Mouse (Mus musculus): ENCODE measurements around the gene Zfp143. TPM values are rescaled to one million over a fixed set of nuclear protein-coding genes. Genes with fewer than 3 reads are reported as not detected.
"Not testable (repeated sequence)": the region's sequence is repeated elsewhere in the genome, so short reads cannot be mapped to it uniquely, and the experiment has no call there.

Zfp143 gene
- polyA plus RNA-seq, 1 experiment from 2014 or later, result 19.7 TPM

- 0% methylated on average over 71 of the region's 81 CpGs for WGBS
- peak within 1 kb of the TSS; percentile 92 for H3K9ac ChIP-seq (ENCODE audit: low read length)
- H3K4me2 ChIP-seq (ENCODE audit: low read depth, low read length), result peak within 1 kb of the TSS; percentile 85
- H3K36me3 ChIP-seq (ENCODE audit: control insufficient read depth, insufficient read depth, low read length), result no peaks in the 10 kb centered on the region
- H3K27me3 ChIP-seq (ENCODE audit: control insufficient read depth, insufficient read depth, low read depth, low read length), result no peaks in the 10 kb centered on the region
- H3K27ac ChIP-seq (ENCODE audit: low read length), result peak within 1 kb of the TSS; percentile 97
- H3K9me3 ChIP-seq (ENCODE audit: control insufficient read depth, low read length), result no peaks in the 10 kb centered on the region
- H3K4me3 ChIP-seq (ENCODE audit: low read length), result peak within 1 kb of the TSS; percentile 98
- peak; percentile 98 for ATAC-seq (ENCODE audit: low read depth)
- H3K4me1 ChIP-seq (replicated peaks; ENCODE audit: control insufficient read depth, insufficient read depth, low read length), result peaks cover 10% of the 10 kb centered on the region
These were observed 60.7 kb downstream of the Zfp143 start, which contains the start of gene Wee1 for GRCm38 (mm10) chr7:110121516-110122288. Wee1 (plus strand) TSS chr7:110122046.

GRCm38 (mm10) chr7:110122289-110122564, 61.2 kb downstream of the Zfp143 start:
- no peaks in the 10 kb centered on the region for H3K27me3 ChIP-seq (ENCODE audit: control insufficient read depth, insufficient read depth, low read depth, low read length)
- H3K36me3 ChIP-seq (ENCODE audit: control insufficient read depth, insufficient read depth, low read length), result peaks cover 3% of the 10 kb centered on the region
- H3K4me3 ChIP-seq (ENCODE audit: low read length), result peak overlapping the region; percentile 98
- H3K9me3 ChIP-seq (ENCODE audit: control insufficient read depth, low read length), result no peaks in the 10 kb centered on the region
- peak overlapping the region; percentile 92 for H3K9ac ChIP-seq (ENCODE audit: low read length)
- peak overlapping the region; percentile 58 for H3K4me2 ChIP-seq (ENCODE audit: low read depth, low read length)
- ATAC-seq (ENCODE audit: low read depth), result no peak; the same call in 1 of the 2 replicates
- H3K27ac ChIP-seq (ENCODE audit: low read length), result peak overlapping the region; percentile 97
- H3K4me1 ChIP-seq (replicated peaks; ENCODE audit: control insufficient read depth, insufficient read depth, low read length), result peaks cover 7% of the 10 kb centered on the region
- under 1% methylated on average over 22 of the region's 27 CpGs for WGBS

GRCm38 (mm10) chr7:110122565-110123422, 61.8 kb downstream of the Zfp143 start:
- Histone ChIP-seq H3K27ac (ENCODE audit: low read length) (peak overlapping the region; percentile 97), H3K27me3 (ENCODE audit: control insufficient read depth, insufficient read depth, low read depth, low read length) (no peaks in the 10 kb centered on the region), H3K9me3 (ENCODE audit: control insufficient read depth, low read length) (no peaks in the 10 kb centered on the region), H3K4me3 (ENCODE audit: low read length) (peak overlapping the region; percentile 98), H3K36me3 (ENCODE audit: control insufficient read depth, insufficient read depth, low read length) (peaks cover 8% of the 10 kb centered on the region), H3K4me1 (replicated peaks; ENCODE audit: control insufficient read depth, insufficient read depth, low read length) (peaks cover 6% of the 10 kb centered on the region), H3K9ac (ENCODE audit: low read length) (peak overlapping the region; percentile 92), H3K4me2 (ENCODE audit: low read depth, low read length) (peak overlapping the region; percentile 58)
- 0% methylated on average over 67 of the region's 74 CpGs for WGBS
- peak; percentile 13 for ATAC-seq (ENCODE audit: low read depth)

GRCm38 (mm10) chr7:110123844-110124555, 63.0 kb downstream of the Zfp143 start:
- H3K27ac ChIP-seq (ENCODE audit: low read length), result peak overlapping the region; percentile 97
- ATAC-seq (ENCODE audit: low read depth), result no peak
- WGBS, result 28% methylated on average over 12 of the region's 12 CpGs

GRCm38 (mm10) chr7:110128566-110128965, 67.5 kb downstream of the Zfp143 start:
- no peak for ATAC-seq (ENCODE audit: low read depth)
- Histone ChIP-seq H3K4me3 (ENCODE audit: low read length) (no peak overlapping the region), H3K4me1 (replicated peaks; ENCODE audit: control insufficient read depth, insufficient read depth, low read length) (peaks cover 6% of the 10 kb centered on the region), H3K9ac (ENCODE audit: low read length) (no peak overlapping the region), H3K4me2 (ENCODE audit: low read depth, low read length) (no peak overlapping the region), H3K27me3 (ENCODE audit: control insufficient read depth, insufficient read depth, low read depth, low read length) (no peaks in the 10 kb centered on the region), H3K27ac (ENCODE audit: low read length) (no peak overlapping the region), H3K36me3 (ENCODE audit: control insufficient read depth, insufficient read depth, low read length) (peaks cover 40% of the 10 kb centered on the region), H3K9me3 (ENCODE audit: control insufficient read depth, low read length) (no peaks in the 10 kb centered on the region)
- 63% methylated on average over 2 of the region's 2 CpGs for WGBS

More at GRCm38 (mm10) chr7:110123844-110124555, 63.0 kb downstream of the Zfp143 start:
- Histone ChIP-seq H3K9ac (ENCODE audit: low read length) (peak overlapping the region; percentile 92), H3K4me1 (replicated peaks; ENCODE audit: control insufficient read depth, insufficient read depth, low read length) (peaks cover 6% of the 10 kb centered on the region), H3K27me3 (ENCODE audit: control insufficient read depth, insufficient read depth, low read depth, low read length) (no peaks in the 10 kb centered on the region), H3K36me3 (ENCODE audit: control insufficient read depth, insufficient read depth, low read length) (peaks cover 12% of the 10 kb centered on the region), H3K4me3 (ENCODE audit: low read length) (peak overlapping the region; percentile 98), H3K9me3 (ENCODE audit: control insufficient read depth, low read length) (no peaks in the 10 kb centered on the region), H3K4me2 (ENCODE audit: low read depth, low read length) (peak overlapping the region; percentile 58)

GRCm38 (mm10) chr7:110132272-110132671, 71.3 kb downstream of the Zfp143 start:
- not testable (repeated sequence) for H3K9ac ChIP-seq (ENCODE audit: low read length); H3K4me3 ChIP-seq (ENCODE audit: low read length); H3K9me3 ChIP-seq (ENCODE audit: control insufficient read depth, low read length); H3K27ac ChIP-seq (ENCODE audit: low read length); ATAC-seq (ENCODE audit: low read depth); H3K4me2 ChIP-seq (ENCODE audit: low read depth, low read length); H3K4me1 ChIP-seq (replicated peaks; ENCODE audit: control insufficient read depth, insufficient read depth, low read length); H3K27me3 ChIP-seq (ENCODE audit: control insufficient read depth, insufficient read depth, low read depth, low read length)
- WGBS, result 73% methylated on average over 2 of the region's 2 CpGs
- H3K36me3 ChIP-seq (ENCODE audit: control insufficient read depth, insufficient read depth, low read length), result peaks cover 61% of the 10 kb centered on the region

- Histone ChIP-seq H3K9ac (ENCODE audit: low read length) (no peak overlapping the region), H3K4me2 (ENCODE audit: low read depth, low read length) (no peak overlapping the region), H3K27ac (ENCODE audit: low read length) (no peak overlapping the region), H3K9me3 (ENCODE audit: control insufficient read depth, low read length) (no peaks in the 10 kb centered on the region), H3K27me3 (ENCODE audit: control insufficient read depth, insufficient read depth, low read depth, low read length) (no peaks in the 10 kb centered on the region), H3K4me3 (ENCODE audit: low read length) (no peak overlapping the region), H3K4me1 (replicated peaks; ENCODE audit: control insufficient read depth, insufficient read depth, low read length) (no peaks in the 10 kb centered on the region), H3K36me3 (ENCODE audit: control insufficient read depth, insufficient read depth, low read length) (peaks cover 68% of the 10 kb centered on the region)
- WGBS, result 89% methylated on average over 5 of the region's 5 CpGs
- no peak for ATAC-seq (ENCODE audit: low read depth)
These were observed 73.0 kb downstream of the Zfp143 start for GRCm38 (mm10) chr7:110133988-110134387.

GRCm38 (mm10) chr7:110138538-110138937, 77.5 kb downstream of the Zfp143 start:
- ATAC-seq (ENCODE audit: low read depth), result no peak
- H3K4me2 ChIP-seq (ENCODE audit: low read depth, low read length), result no peak overlapping the region
- peaks cover 77% of the 10 kb centered on the region for H3K36me3 ChIP-seq (ENCODE audit: control insufficient read depth, insufficient read depth, low read length)
- no peak overlapping the region for H3K27ac ChIP-seq (ENCODE audit: low read length)
- no peak overlapping the region for H3K4me3 ChIP-seq (ENCODE audit: low read length)
- H3K9me3 ChIP-seq (ENCODE audit: control insufficient read depth, low read length), result no peaks in the 10 kb centered on the region
- H3K27me3 ChIP-seq (ENCODE audit: control insufficient read depth, insufficient read depth, low read depth, low read length), result no peaks in the 10 kb centered on the region
- 78% methylated on average over 2 of the region's 2 CpGs for WGBS
- no peak overlapping the region for H3K9ac ChIP-seq (ENCODE audit: low read length)
- no peaks in the 10 kb centered on the region for H3K4me1 ChIP-seq (replicated peaks; ENCODE audit: control insufficient read depth, insufficient read depth, low read length)

- 100% methylated on average over 1 of the region's 1 CpGs for WGBS
- no peak for ATAC-seq (ENCODE audit: low read depth)
- peaks cover 52% of the 10 kb centered on the region for H3K36me3 ChIP-seq (ENCODE audit: control insufficient read depth, insufficient read depth, low read length)
These were observed 82.8 kb downstream of the Zfp143 start for GRCm38 (mm10) chr7:110143863-110144262.

More at GRCm38 (mm10) chr7:110143863-110144262, 82.8 kb downstream of the Zfp143 start:
- H3K4me2 ChIP-seq (ENCODE audit: low read depth, low read length), result no peak overlapping the region
- no peak overlapping the region for H3K4me3 ChIP-seq (ENCODE audit: low read length)
- H3K4me1 ChIP-seq (replicated peaks; ENCODE audit: control insufficient read depth, insufficient read depth, low read length), result no peaks in the 10 kb centered on the region
- H3K27ac ChIP-seq (ENCODE audit: low read length), result no peak overlapping the region
- no peaks in the 10 kb centered on the region for H3K9me3 ChIP-seq (ENCODE audit: control insufficient read depth, low read length)
- no peak overlapping the region for H3K9ac ChIP-seq (ENCODE audit: low read length)
- H3K27me3 ChIP-seq (ENCODE audit: control insufficient read depth, insufficient read depth, low read depth, low read length), result no peaks in the 10 kb centered on the region
